Mouse (Mus musculus) neural tube, embryonic 10.5 days (tissue): ENCODE results near the gene Ncoa3.

Experiments used
- DNase-seq: peaks from one replicate; pipeline ENCODE4 v3.0.0-alpha.2; 2017; ENCODE audit warnings: low spot score; ENCODE audit errors: extremely low spot score

Ncoa3 gene

GRCm38 (mm10) chr2:165969961-165970360 lies 22.5 kb upstream of the Ncoa3 start:
- DNase-seq, result no peak

- DNase-seq, result no peak
These were observed 21.7 kb upstream of the Ncoa3 start for GRCm38 (mm10) chr2:165970767-165971166.

GRCm38 (mm10) chr2:165974383-165974782 lies 18.1 kb upstream of the Ncoa3 start:
- no peak for DNase-seq

GRCm38 (mm10) chr2:165976186-165976585 lies 16.2 kb upstream of the Ncoa3 start:
- no peak for DNase-seq

GRCm38 (mm10) chr2:165976874-165977273 lies 15.6 kb upstream of the Ncoa3 start:
- no peak for DNase-seq

GRCm38 (mm10) chr2:165978119-165978518 lies 14.3 kb upstream of the Ncoa3 start:
- DNase-seq, result no peak

- DNase-seq, result no peak
These were observed 11.0 kb upstream of the Ncoa3 start for GRCm38 (mm10) chr2:165981248-165981977.

GRCm38 (mm10) chr2:165982512-165983389 lies 9.7 kb upstream of the Ncoa3 start:
- no peak for DNase-seq

GRCm38 (mm10) chr2:165984318-165984717 lies 8.1 kb upstream of the Ncoa3 start:
- no peak for DNase-seq

GRCm38 (mm10) chr2:165984891-165985290 lies 7.5 kb upstream of the Ncoa3 start:
- DNase-seq, result no peak

GRCm38 (mm10) chr2:165985581-165985980 lies 6.9 kb upstream of the Ncoa3 start:
- DNase-seq, result no peak

- peak; percentile 69 for DNase-seq
These were observed 5.4 kb upstream of the Ncoa3 start for GRCm38 (mm10) chr2:165986921-165987453.

GRCm38 (mm10) chr2:165993173-165993900 lies 901 bp downstream of the Ncoa3 start:
- peak; percentile 54 for DNase-seq

- DNase-seq, result no peak
These were observed 1.9 kb downstream of the Ncoa3 start for GRCm38 (mm10) chr2:165994341-165994740.

GRCm38 (mm10) chr2:165995711-165996110 lies 3.3 kb downstream of the Ncoa3 start:
- DNase-seq, result no peak

- no peak for DNase-seq
These were observed 3.7 kb downstream of the Ncoa3 start for GRCm38 (mm10) chr2:165996130-165996529.

GRCm38 (mm10) chr2:165997256-165997967 lies 5.0 kb downstream of the Ncoa3 start:
- DNase-seq, result no peak

GRCm38 (mm10) chr2:165998969-165999368 lies 6.5 kb downstream of the Ncoa3 start:
- no peak for DNase-seq

GRCm38 (mm10) chr2:165999790-166000189 lies 7.4 kb downstream of the Ncoa3 start:
- DNase-seq, result peak; percentile 45

- DNase-seq, result no peak
These were observed 7.8 kb downstream of the Ncoa3 start for GRCm38 (mm10) chr2:166000242-166000641.

- no peak for DNase-seq
These were observed 8.3 kb downstream of the Ncoa3 start for GRCm38 (mm10) chr2:166000769-166001168.
